Mouse (Mus musculus) cerebellum, postnatal 36 days (tissue): ENCODE data around the gene Sox6.

Experiments used
- DNase-seq, 2 experiments: peaks; one replicate each; pipeline ENCODE4 v3.0.0; 2021 to 2022; ENCODE audit warnings: mixed read lengths in 2 of 2

Gene Sox6

DNA sequence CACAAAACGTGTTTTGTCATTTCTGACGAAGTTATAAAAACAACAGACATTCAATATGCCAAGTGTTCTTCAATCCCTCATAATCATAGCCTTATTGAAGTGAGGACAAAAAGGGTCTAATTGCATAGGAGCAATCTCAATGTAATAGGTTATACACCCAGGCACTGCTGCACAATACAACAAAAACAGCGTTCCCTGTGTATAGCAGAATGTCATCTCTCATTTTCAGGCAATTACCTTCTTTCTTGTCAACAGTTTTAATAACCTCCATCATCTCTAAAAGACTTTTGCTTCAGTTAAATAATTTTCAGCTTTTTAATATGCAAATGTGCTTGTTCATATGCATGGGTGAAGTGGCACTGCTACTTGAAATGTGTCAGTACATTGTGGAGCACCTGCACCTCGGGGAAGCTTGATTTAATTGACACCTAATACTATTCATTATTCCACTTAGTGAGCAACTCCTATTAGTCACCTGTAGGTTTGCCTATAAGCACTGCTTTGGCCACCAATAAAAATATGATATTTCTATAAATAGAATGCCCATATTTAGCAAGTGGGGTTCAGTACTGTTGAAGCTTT, 292.8 kb downstream of the Sox6 start:
- no peak for DNase-seq

GRCm38 (mm10) chr7:115734137-115734536, 304.5 kb downstream of the Sox6 start:
- no peak for DNase-seq

GRCm38 (mm10) chr7:115732824-115733223, 305.8 kb downstream of the Sox6 start:
- no peak for DNase-seq

- DNase-seq, result no peak
Measured at GRCm38 (mm10) chr7:115726776-115727175, 311.8 kb downstream of the Sox6 start.

DNA sequence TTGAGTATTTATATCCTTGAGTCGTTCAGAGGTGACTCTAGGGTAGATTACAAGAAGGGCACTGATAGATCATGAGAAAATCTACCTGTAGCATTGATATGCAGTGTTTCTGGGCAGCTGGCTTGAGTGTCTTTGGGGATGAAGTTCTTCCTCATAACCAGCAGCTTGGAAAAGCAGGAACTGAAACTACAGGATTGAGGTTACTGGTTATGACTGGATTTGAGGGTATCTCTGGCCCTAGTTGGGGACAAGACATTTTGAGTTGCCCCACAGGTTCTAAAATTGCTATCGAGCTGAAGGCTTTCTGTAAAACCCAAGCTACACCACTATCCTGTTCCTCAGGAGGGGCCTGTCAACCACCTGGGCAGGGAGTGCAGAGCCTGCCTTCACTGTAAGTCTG, 314.2 kb downstream of the Sox6 start:
- DNase-seq, result no peak

DNA sequence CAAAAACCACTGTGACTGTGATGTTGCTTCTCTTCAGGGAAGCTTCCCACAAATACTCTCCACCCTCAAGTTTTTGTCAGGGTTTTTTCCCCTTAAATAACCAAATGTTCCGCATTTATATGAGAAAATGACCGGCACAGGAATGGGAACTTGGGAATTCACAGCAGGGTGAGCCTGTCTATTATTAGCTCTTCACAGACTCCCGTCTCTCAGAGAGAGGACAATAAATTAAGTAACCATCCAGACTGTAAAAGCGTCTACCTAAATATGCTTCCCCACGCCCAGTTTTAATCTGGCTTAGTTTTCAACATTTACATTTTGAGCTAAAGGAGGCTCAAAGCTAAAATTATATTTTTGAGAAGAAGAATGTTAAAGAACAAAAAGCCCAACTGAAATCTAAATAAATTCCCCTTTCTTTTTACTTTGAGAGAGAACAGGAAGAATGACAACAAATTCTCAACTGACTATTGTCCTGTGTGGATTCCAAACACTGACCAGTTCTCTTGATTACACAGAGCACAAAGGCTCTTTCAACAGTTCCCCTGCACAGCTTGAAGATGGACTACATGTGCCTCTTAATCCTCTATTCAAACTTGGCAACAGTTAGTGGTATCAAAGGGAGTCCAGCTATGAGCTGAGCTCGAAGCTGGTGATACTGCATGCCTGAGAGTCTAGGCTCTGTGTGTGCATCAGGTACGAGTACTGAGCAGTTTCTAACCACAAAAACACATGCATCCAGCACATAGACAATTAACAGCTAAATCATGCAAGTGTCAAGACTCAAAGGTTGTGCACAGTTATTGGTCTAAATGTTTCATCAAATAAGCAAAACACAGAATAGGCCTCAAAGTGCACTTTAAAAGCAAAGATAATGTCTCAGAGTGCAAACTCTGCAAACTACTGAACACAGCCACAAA, 316.7 kb downstream of the Sox6 start:
- DNase-seq, result no peak

DNA sequence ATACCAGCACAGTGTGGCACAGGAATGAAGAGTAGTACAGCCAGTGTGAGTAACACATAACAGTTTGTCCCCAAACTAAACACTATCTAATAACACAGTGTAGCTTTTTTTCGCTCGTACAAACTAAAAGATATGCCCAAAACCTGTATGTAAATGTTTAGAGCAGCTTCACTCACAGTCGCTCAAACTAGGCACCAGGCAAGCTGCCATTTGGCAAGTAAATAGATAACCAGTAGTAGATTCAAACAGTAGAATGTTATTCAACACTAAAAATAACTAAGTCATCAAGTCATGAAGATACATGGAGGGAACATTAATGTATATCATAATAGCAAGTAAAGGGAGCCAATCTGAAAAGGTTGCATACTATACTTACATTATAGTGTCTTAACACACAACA, 318.8 kb downstream of the Sox6 start:
- DNase-seq, result no peak

DNA sequence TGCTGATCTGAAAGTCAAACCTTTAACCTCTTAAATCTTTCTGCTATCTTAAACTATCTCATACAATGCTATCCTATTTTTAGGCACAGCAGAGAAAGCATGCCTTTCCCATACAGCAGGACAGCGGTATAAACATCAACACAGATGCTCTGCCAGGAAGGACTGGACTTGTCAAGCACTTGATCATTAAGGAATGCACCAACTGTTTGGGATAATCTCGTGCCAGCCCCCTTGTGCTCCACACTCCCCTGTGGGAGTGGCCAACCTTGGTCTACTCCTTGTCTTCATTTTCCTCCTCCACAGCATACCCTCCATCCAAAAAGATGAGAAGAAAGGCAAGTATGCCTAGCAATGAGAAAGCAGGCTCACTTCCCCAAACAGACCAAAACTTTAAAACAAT, 332.5 kb downstream of the Sox6 start:
- no peak for DNase-seq

- no peak for DNase-seq
Measured at GRCm38 (mm10) chr7:115698105-115698504, 340.5 kb downstream of the Sox6 start.

GRCm38 (mm10) chr7:115693206-115693605, 345.4 kb downstream of the Sox6 start:
- DNase-seq, result no peak

DNA sequence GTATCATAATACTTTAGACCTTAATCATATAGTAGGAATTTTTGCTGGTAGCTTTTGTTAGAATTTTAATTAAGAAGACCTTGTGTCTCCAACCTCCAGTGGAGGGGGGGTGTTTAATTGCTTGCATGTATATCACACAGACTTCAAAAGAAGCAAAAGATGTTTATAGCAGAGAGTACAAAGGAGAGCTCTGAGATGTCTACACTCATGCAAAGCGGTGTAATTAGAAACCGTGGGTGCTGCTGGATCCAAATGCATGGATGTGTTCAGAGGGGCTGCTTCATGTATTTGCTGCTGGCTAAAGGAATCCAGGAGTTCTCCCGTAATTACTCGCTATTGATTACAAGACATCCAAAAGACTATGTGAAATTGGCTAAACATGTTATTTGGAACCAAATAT, 347.5 kb downstream of the Sox6 start:
- no peak for DNase-seq

DNA sequence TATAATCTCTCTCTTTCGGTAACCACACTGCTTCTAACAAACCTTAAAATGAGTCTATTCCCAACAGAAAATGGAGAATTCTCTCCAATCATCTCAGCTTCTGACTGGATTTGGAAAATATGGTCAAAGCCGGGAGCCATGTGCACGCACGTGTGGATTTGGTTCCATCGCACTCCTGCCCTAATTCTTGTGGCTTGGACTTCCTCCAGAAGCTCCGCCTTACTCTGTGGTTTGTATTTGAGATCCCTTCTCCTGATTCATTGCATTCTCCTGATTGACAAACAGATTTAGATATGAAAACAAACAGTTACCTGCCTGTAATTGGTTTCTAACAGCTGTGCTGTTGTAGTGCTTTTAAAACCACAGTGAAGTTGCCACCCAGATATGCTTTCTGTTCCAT, 351.9 kb downstream of the Sox6 start:
- no peak for DNase-seq

DNA sequence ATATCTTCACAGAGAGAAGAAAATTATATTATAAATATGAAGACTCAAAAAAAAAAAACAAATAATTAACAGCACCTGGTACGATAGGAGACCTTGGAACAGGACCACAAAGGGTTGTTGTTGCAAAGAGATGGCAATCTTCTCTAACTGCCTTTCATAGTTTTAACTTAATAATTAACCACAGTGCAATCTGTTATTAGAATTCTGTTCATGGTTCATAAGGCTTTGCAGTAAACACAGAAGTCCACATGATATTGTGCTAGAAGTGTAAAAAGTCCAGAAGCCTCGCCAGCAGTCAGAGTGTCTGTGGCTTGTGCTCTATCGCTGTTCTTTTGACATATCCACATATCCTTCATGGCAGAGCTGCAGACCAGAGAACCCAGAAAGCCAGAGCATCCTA, 354.5 kb downstream of the Sox6 start:
- no peak for DNase-seq

GRCm38 (mm10) chr7:115671749-115672148, 366.8 kb downstream of the Sox6 start:
- DNase-seq, result no peak

DNA sequence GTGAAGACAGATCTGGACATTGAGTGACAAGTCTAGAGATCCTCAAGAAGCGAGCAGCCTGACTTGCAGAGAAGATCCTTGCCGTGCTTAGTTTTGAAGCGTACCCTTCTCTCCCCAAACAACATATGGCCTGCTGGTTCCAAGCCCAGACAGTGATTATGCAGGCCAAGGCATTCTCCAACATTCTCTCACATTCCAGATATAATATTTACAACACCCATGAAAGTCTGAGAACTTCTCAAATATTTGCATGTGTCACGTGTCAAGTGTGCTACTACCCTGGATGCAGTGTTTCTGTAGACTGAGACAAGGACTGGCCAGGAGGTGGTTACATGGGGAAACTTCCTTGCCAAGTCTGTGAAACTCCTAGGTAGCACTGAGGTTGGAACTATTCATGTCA, 367.3 kb downstream of the Sox6 start:
- DNase-seq, result no peak

DNA sequence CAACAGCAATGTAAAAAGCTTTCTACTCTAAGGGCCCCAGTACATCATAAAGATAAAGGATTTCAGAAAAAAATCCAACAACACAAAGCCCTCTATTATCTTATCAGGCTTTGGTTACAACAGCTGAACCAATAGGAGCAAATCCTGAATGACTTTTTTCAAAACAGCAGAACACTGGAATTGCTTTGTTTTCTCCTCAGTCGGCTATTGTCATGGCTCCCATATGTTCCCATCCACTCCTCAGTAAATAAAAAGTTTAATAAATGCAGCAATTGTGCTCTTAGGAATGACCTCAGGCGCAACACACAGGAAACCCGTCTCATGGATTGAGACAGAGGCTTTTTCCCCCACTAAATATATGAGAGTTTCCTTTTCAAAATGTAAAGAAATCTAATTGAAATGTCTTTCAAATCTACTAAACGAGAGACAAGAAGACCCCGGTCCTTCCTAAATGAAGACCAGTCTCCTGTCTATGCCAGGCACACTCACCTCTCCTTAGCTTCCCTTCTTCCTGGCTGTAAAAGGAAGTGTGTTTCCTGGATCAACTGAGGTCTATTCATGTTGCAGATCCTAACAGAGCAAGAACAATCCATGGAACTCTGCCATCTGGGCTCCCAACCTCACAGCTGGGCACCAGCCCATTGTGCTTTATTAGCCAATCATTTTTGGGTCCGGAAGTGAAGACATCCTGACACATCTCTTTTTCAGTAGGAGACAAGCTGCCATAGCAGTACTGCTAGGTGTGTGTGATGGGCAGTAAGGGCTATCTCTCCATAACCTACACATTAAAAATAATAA, 369.2 kb downstream of the Sox6 start:
- no peak for DNase-seq

GRCm38 (mm10) chr7:115666686-115667382, 371.8 kb downstream of the Sox6 start:
- DNase-seq, result no peak

GRCm38 (mm10) chr7:115663399-115663798, 375.2 kb downstream of the Sox6 start:
- DNase-seq, result no peak

GRCm38 (mm10) chr7:115662121-115662520, 376.5 kb downstream of the Sox6 start:
- no peak for DNase-seq

- no peak for DNase-seq
Measured at GRCm38 (mm10) chr7:115646696-115647095, 391.9 kb downstream of the Sox6 start.

GRCm38 (mm10) chr7:115645971-115646447, 392.6 kb downstream of the Sox6 start:
- no peak for DNase-seq

- DNase-seq, result no peak
Measured at GRCm38 (mm10) chr7:115645272-115645970, 393.2 kb downstream of the Sox6 start.
